In the genomic region with DNA sequence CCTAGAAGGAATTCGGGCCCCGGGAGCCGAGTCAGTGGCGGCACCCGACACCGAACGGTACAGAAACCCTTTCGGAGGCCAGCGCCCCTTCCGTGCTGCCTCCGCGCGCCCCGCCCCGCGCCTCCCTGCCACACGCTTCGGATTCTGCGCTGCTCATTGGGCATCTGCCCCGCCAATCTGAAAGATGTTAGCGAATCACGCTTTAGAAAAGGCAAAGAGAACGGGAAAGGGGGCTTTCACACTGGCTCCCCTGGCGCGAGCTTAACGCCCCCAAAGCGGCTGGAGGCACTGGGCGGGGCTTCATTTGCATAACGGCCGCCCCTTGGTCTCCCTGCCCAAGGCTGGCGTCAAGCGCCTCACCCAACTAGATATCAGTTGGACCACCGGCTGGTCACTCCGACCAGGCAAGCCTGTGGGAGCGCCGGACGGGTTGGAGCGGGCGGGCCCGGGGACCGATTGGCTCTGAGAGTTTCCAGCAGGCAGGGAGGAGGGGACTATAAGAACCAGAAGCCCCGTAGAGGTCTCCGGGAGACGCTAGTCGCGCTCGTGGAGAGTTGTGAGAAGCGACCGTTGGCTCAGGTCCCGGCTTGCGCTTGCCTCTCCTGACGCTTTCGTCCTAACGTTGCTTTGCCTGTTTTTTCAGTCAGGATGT, we compare ENCODE assay signal across 8 mouse cellular contexts. TPM values are rescaled to one million over a fixed set of nuclear protein-coding genes. Genes with fewer than 3 reads are reported as not detected.
DNase-seq lines count a peak whose midpoint lies in the region; ATAC-seq lines count a peak whose summit lies in the region.

Gene Hspa2, plus strand, starts transcription at position 291 of the 652 bp plus-strand sequence.

- no peaks in the 10 kb centered on the region for H3K9me3 ChIP-seq in heart, embryonic 14.5 days (ENCODE audit: control insufficient read depth, low read length)
- H3K9me3 ChIP-seq in liver, embryonic 13.5 days (replicated peaks), result no peaks in the 10 kb centered on the region
- no peaks in the 10 kb centered on the region for H3K9me3 ChIP-seq in stomach, embryonic 16.5 days (replicated peaks; ENCODE audit: control insufficient read depth, low read length)

- H3K27me3 ChIP-seq in heart, embryonic 14.5 days (ENCODE audit: control insufficient read depth, insufficient read depth, low read length), result peaks cover 9% of the 10 kb centered on the region
- peaks cover 47% of the 10 kb centered on the region for H3K27me3 ChIP-seq in liver, embryonic 13.5 days
- H3K27me3 ChIP-seq in stomach, embryonic 16.5 days (ENCODE audit: control insufficient read depth, insufficient read depth, low read length), result peaks cover 26% of the 10 kb centered on the region

- peak within 1 kb of the TSS; percentile 72 for H3K4me2 ChIP-seq in heart, embryonic 14.5 days (ENCODE audit: low read length)
- H3K4me2 ChIP-seq in liver, embryonic 13.5 days, result peak within 1 kb of the TSS; percentile 93
- H3K4me2 ChIP-seq in stomach, embryonic 16.5 days (ENCODE audit: low read depth, low read length), result peak within 1 kb of the TSS; percentile 67

- H3K9ac ChIP-seq in heart, embryonic 14.5 days (ENCODE audit: low read length), result peak within 1 kb of the TSS; percentile 77
- peak within 1 kb of the TSS; percentile 77 for H3K9ac ChIP-seq in liver, embryonic 13.5 days
- H3K9ac ChIP-seq in stomach, embryonic 16.5 days (ENCODE audit: low read length), result peak within 1 kb of the TSS; percentile 83

- H3K27ac ChIP-seq in heart, embryonic 14.5 days (replicated peaks in 1 of 2; ENCODE audit: control insufficient read depth in 1 of 2, insufficient read depth in 1 of 2, low read depth in 2 of 2, low read length in 2 of 2), result peak within 1 kb of the TSS; percentile 95 to 100
- peak within 1 kb of the TSS; percentile 84 for H3K27ac ChIP-seq in liver, embryonic 13.5 days
- peak within 1 kb of the TSS; percentile 97 for H3K27ac ChIP-seq in stomach, embryonic 16.5 days (ENCODE audit: low read length)

- H3K4me1 ChIP-seq in heart, embryonic 14.5 days (ENCODE audit: control insufficient read depth in 2 of 2, insufficient read depth in 2 of 2, low read length in 2 of 2), result peaks cover 18 to 21% of the 10 kb centered on the region in 2 experiments
- H3K4me1 ChIP-seq in liver, embryonic 13.5 days (replicated peaks), result peaks cover 37% of the 10 kb centered on the region
- peaks cover 20% of the 10 kb centered on the region for H3K4me1 ChIP-seq in stomach, embryonic 16.5 days (ENCODE audit: control insufficient read depth, insufficient read depth, low read length)

- H3K36me3 ChIP-seq in heart, embryonic 14.5 days (ENCODE audit: control insufficient read depth, insufficient read depth, low read length), result 0 out of 2 replicates have a peak, but pooled peaks cover 2% of the 10 kb centered on the region
- no peaks in the 10 kb centered on the region for H3K36me3 ChIP-seq in liver, embryonic 13.5 days
- no peaks in the 10 kb centered on the region for H3K36me3 ChIP-seq in stomach, embryonic 16.5 days (ENCODE audit: control insufficient read depth, insufficient read depth, low read length)

- DNase-seq in c-Kit-negative CD71-positive TER-119-positive erythroid progenitor cells, embryonic 14.5 days (ENCODE audit: low read depth, low spot score), result peak; percentile 81
- peak; percentile 99 for DNase-seq in fibroblast of lung, adult 2 months (ENCODE audit: low read depth)
- peak; percentile 100 for DNase-seq in kidney, postnatal 14 days
- DNase-seq in liver, embryonic 13.5 days, result peak; percentile 98
- DNase-seq in neural tube, embryonic 10.5 days (ENCODE audit: extremely low spot score, low spot score), result peak; percentile 99

- H3K4me3 ChIP-seq in heart, embryonic 14.5 days (ENCODE audit: control insufficient read depth in 1 of 2, insufficient read depth in 1 of 2, low read depth in 1 of 2, low read length in 2 of 2), result peak within 1 kb of the TSS; percentile 67 to 98
- peak within 1 kb of the TSS; percentile 75 for H3K4me3 ChIP-seq in liver, embryonic 13.5 days (replicated peaks)
- peak within 1 kb of the TSS; percentile 78 for H3K4me3 ChIP-seq in stomach, embryonic 16.5 days (replicated peaks; ENCODE audit: low read length)

- peak; percentile 86 for ATAC-seq in CD4-positive, CD25-positive, alpha-beta regulatory T cell, adult 4 months
- ATAC-seq in heart, embryonic 14.5 days (ENCODE audit: insufficient number of reproducible peaks, insufficient read depth, low FRiP score, low read depth), result peak; percentile 98
- peak; percentile 89 for ATAC-seq in liver, embryonic 13.5 days (ENCODE audit: low read depth)
- ATAC-seq in stomach, embryonic 16.5 days (ENCODE audit: insufficient read depth, low FRiP score), result peak; percentile 98

- WGBS in heart, embryonic 14.5 days, result under 1% methylated on average over 54 of the region's 54 CpGs
- WGBS in liver, embryonic 13.5 days (ENCODE audit: insufficient replicate concordance), result under 1% methylated on average over 54 of the region's 54 CpGs
- under 1% methylated on average over 54 of the region's 54 CpGs for WGBS in stomach, embryonic 16.5 days

RNA-seq across cellular contexts. Expression of gene Hspa2, which starts in this region (rescaled TPM):
- 1 to 10 TPM; 3.8 to 6.2 TPM for polyA plus RNA-seq in CD4-positive, CD25-positive, alpha-beta regulatory T cell, adult 4 months (2017; shearing (Covaris generic))
- 14.8 and 15.6 TPM in 2 replicates for polyA plus RNA-seq in heart, embryonic 14.5 days (2014; fragmentation: Nextera tagmentation; extraction: Ambion mirVana)
- 1.7 and 2.4 TPM in 2 replicates for polyA plus RNA-seq in liver, embryonic 13.5 days (2015; fragmentation: Nextera tagmentation; extraction: Ambion mirVana)
- 13.6 and 15.3 TPM in 2 replicates for polyA plus RNA-seq in stomach, embryonic 16.5 days (2015; fragmentation: Nextera tagmentation; extraction: Ambion mirVana)

Comparison
In these comparisons a context has a peak if more than half of its experiments do, and no peak if none do; other contexts are left out.
1. Peak in every context shown above with its lines: DNase-seq, ATAC-seq, H3K4me3 ChIP-seq and H3K27ac ChIP-seq.